Mouse (Mus musculus): ENCODE results near the gene Dph1. TPM values are rescaled to one million over a fixed set of nuclear protein-coding genes. Genes with fewer than 3 reads are reported as not detected.

The Dph1 gene
- total and polyA plus RNA-seq, 3 experiments: 4.7 to 61.5 (median 6.1) TPM

DNA sequence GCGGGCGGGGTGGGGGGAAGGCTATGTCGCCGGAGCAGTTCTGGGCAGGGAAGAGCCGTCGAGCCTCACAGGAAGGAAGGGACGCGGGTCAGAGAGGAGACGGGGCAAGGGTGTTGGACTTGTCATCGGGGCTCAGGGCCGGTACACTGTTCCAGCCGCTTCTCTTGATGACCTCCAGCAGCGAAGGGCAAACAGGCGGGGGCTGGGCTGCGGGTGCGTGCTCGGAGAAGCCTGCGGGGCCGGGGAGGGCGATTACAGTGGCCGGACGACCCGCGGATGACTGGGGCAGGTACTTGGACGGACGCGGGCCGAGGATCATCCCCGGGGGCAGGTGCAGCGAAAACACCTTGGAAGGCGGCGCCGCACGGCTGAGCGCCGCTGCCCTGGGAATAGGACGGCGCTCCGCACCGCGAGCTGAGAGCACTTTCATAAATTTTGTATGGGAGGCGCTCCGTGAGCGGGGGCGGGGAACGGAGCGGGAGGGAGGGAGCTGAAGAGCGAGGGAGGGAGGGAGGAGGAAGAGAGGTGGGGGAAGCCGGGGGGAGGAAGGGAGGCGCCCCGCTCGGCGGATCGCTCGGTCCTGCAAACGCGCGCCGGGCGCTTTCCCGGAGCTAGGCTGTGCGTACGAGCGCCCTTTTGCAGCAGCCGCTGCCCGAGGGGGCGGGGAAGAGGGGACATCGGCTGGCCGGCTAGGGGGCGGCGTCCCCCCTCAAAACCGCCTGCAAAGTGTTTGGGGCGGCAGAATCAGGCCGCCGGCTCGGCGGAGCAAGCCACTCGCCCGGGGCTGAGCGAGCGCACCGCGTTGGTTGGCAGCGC lies 2.4 kb upstream of the Dph1 start, which contains the start of gene Rtn4rl1:
Rtn4rl1 (plus strand) TSS at position 528 of the 816 bp plus-strand sequence.
- ATAC-seq (ENCODE audit: extremely low read depth, insufficient number of reproducible peaks, low FRiP score, poor library complexity, severe bottlenecking) (no peak), DNase-seq (ENCODE audit: low spot score) (no peak)
- TF ChIP-seq TAL1 (conservative IDR thresholded peaks at IDR 0.05; ENCODE audit: low read depth, low read length) (no peak), CTCF (IDR thresholded peaks at IDR 0.05; ENCODE audit: low read depth, low read length) (no peak)
- Histone ChIP-seq H3K27me3 (ENCODE audit: insufficient read depth, low read length) (peaks cover 71% of the 10 kb centered on the region), H3K36me3 (replicated peaks) (peaks cover 4% of the 10 kb centered on the region), H3K4me3 (ENCODE audit: low read depth, low read length) (peak within 1 kb of the TSS; percentile 37; the same call in 1 of the 2 replicates), H3K9me3 (replicated peaks) (peaks cover 10% of the 10 kb centered on the region), H3K4me1 (ENCODE audit: insufficient read depth, low read depth, low read length) (peaks cover 60% of the 10 kb centered on the region)

DNA sequence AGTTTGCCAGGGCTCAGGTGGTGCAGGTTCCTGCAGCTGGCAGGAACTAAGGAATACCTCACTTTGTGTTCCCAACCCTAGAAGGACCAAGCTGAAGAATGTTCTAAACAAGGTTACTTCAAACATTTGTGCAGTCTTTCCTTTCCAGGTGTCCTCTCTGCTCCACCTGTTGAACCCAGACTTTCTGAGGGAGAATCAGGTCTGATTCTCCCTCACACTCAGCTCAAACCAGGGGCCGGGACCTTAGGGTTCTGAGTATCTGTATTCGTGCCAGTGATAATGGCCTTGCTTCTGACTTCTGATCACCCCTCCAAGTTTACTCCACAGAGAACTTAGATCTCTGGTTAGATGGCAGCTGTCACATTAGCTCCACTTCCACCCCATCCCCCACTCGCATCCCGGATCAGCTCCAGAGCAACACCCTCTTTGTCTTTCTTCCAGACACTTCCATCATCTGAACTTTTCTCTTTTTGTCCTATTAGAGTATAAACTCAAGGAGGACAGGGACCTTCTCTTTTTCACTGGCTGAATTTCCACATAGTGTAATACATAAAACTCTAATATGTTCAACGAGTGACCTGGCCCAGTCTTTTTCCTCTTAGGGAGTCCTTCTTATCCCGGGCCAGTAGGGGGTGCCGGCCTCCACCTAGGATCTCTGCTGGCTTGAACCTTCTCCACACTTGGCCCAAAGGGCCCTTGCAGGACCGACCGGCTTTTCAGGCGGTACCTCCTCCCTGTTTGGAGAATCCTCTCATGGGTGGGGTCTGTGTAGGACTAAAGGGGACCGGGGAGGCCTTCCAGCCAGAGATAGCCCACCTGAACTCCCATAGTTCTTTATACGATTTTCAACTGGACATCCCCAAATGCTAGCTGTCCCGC lies 1.5 kb upstream of the Dph1 start:
- Histone ChIP-seq H3K4me3 (ENCODE audit: low read depth, low read length) (no peak overlapping the region), H3K9me3 (replicated peaks) (peaks cover 10% of the 10 kb centered on the region), H3K36me3 (replicated peaks) (peaks cover 8% of the 10 kb centered on the region), H3K4me1 (ENCODE audit: insufficient read depth, low read depth, low read length) (peaks cover 57% of the 10 kb centered on the region), H3K27me3 (ENCODE audit: insufficient read depth, low read length) (peaks cover 63% of the 10 kb centered on the region)
- peak; percentile 59 for DNase-seq (ENCODE audit: low spot score)
- no peak for ATAC-seq (ENCODE audit: extremely low read depth, insufficient number of reproducible peaks, low FRiP score, poor library complexity, severe bottlenecking)
- TF ChIP-seq POLR2AphosphoS5 (IDR thresholded peaks at IDR 0.05; ENCODE audit: insufficient replicate concordance, low read depth, low read length): no peak
- TF ChIP-seq GATA2 (IDR thresholded peaks at IDR 0.05; ENCODE audit: borderline replicate concordance, low read depth, low read length): no peak
- no peak for TF ChIP-seq GATA1 (IDR thresholded peaks at IDR 0.05; ENCODE audit: borderline replicate concordance, low read length)
- TF ChIP-seq CTCF (IDR thresholded peaks at IDR 0.05; ENCODE audit: low read depth, low read length): peak; percentile 35; the same call in 1 of the 2 replicates

GRCm38 (mm10) chr11:75191841-75192240 lies 800 bp upstream of the Dph1 start:
- TF ChIP-seq CTCF (IDR thresholded peaks at IDR 0.05; ENCODE audit: low read depth, low read length) (no peak), POLR2AphosphoS5 (IDR thresholded peaks at IDR 0.05; ENCODE audit: insufficient replicate concordance, low read depth, low read length) (no peak), TAL1 (conservative IDR thresholded peaks at IDR 0.05; ENCODE audit: low read depth, low read length) (no peak), GATA1 (IDR thresholded peaks at IDR 0.05; ENCODE audit: borderline replicate concordance, low read length) (no peak), GATA2 (IDR thresholded peaks at IDR 0.05; ENCODE audit: borderline replicate concordance, low read depth, low read length) (no peak)
- DNase-seq (ENCODE audit: low spot score): no peak
- Histone ChIP-seq H3K36me3 (replicated peaks) (peaks cover 14% of the 10 kb centered on the region), H3K4me1 (ENCODE audit: insufficient read depth, low read depth, low read length) (peaks cover 53% of the 10 kb centered on the region), H3K9me3 (replicated peaks) (peaks cover 10% of the 10 kb centered on the region), H3K27me3 (ENCODE audit: insufficient read depth, low read length) (peaks cover 56% of the 10 kb centered on the region), H3K4me3 (ENCODE audit: low read depth, low read length) (no peak overlapping the region)
- ATAC-seq (ENCODE audit: extremely low read depth, insufficient number of reproducible peaks, low FRiP score, poor library complexity, severe bottlenecking): no peak

- ATAC-seq (ENCODE audit: extremely low read depth, insufficient number of reproducible peaks, low FRiP score, poor library complexity, severe bottlenecking) (peak; percentile 72), DNase-seq (ENCODE audit: low spot score) (peak; percentile 78)
- TF ChIP-seq GATA2 (IDR thresholded peaks at IDR 0.05; ENCODE audit: borderline replicate concordance, low read depth, low read length): no peak
- no peak for TF ChIP-seq GATA1 (IDR thresholded peaks at IDR 0.05; ENCODE audit: borderline replicate concordance, low read length)
- TF ChIP-seq POLR2AphosphoS5 (IDR thresholded peaks at IDR 0.05; ENCODE audit: insufficient replicate concordance, low read depth, low read length): no peak
- no peak for TF ChIP-seq CTCF (IDR thresholded peaks at IDR 0.05; ENCODE audit: low read depth, low read length)
- TF ChIP-seq TAL1 (conservative IDR thresholded peaks at IDR 0.05; ENCODE audit: low read depth, low read length): no peak
- Histone ChIP-seq H3K9me3 (replicated peaks) (peaks cover 10% of the 10 kb centered on the region), H3K36me3 (replicated peaks) (peaks cover 26% of the 10 kb centered on the region), H3K4me1 (ENCODE audit: insufficient read depth, low read depth, low read length) (peaks cover 52% of the 10 kb centered on the region), H3K27me3 (ENCODE audit: insufficient read depth, low read length) (peaks cover 43% of the 10 kb centered on the region), H3K4me3 (ENCODE audit: low read depth, low read length) (peak overlapping the region; percentile 82)
Observed at GRCm38 (mm10) chr11:75190371-75190724, 693 bp downstream of the Dph1 start.

- Histone ChIP-seq H3K27me3 (ENCODE audit: insufficient read depth, low read length) (peaks cover 38% of the 10 kb centered on the region), H3K9me3 (replicated peaks) (peaks cover 10% of the 10 kb centered on the region), H3K36me3 (replicated peaks) (peaks cover 31% of the 10 kb centered on the region), H3K4me1 (ENCODE audit: insufficient read depth, low read depth, low read length) (peaks cover 49% of the 10 kb centered on the region), H3K4me3 (ENCODE audit: low read depth, low read length) (peak overlapping the region; percentile 82)
- TF ChIP-seq GATA1 (IDR thresholded peaks at IDR 0.05; ENCODE audit: borderline replicate concordance, low read length) (no peak), POLR2AphosphoS5 (IDR thresholded peaks at IDR 0.05; ENCODE audit: insufficient replicate concordance, low read depth, low read length) (no peak), GATA2 (IDR thresholded peaks at IDR 0.05; ENCODE audit: borderline replicate concordance, low read depth, low read length) (no peak), CTCF (IDR thresholded peaks at IDR 0.05; ENCODE audit: low read depth, low read length) (no peak), TAL1 (conservative IDR thresholded peaks at IDR 0.05; ENCODE audit: low read depth, low read length) (no peak)
- ATAC-seq (ENCODE audit: extremely low read depth, insufficient number of reproducible peaks, low FRiP score, poor library complexity, severe bottlenecking): no peak; the same call in 1 of the 2 replicates
- DNase-seq (ENCODE audit: low spot score): peak; percentile 54
Observed at GRCm38 (mm10) chr11:75189713-75190370, 1.2 kb downstream of the Dph1 start.
